ENCODE assay signal across 12 mouse cellular contexts in genomic region chr3:109216352-109216751, GRCm38 (mm10).
"Had no signal": no experiment of that assay in that cellular context is flagged by ENCODE, and none has a peak within 500 bp of the region (broad histone marks: within the 10 kb centered on the region; RNA-seq: fewer than 3 reads in every experiment).

No protein-coding gene starts in this region.

- DNase-seq: lung, adult 18-20 months; lung, embryonic 14.5 days; lung, postnatal 10 days; lung, postnatal 4 days; midbrain, embryonic 14.5 days; retina, postnatal 1 day; right cerebral cortex, adult 18-20 months; right cerebral cortex, postnatal 25 days; right cerebral cortex, postnatal 4 days; thymus, adult 2 months; thymus, postnatal 25 days; thymus, postnatal 4 days had no signal
